Mouse (Mus musculus) kidney, embryonic 16.5 days (tissue): ENCODE results near the gene Rasal3. TPM values are rescaled to one million over a fixed set of nuclear protein-coding genes. Genes with fewer than 3 reads are reported as not detected.

Source experiments
- ATAC-seq: fragments of 200-750 bp; cut with Nextera tagmentation; 2 replicates; pipeline ENCODE4 v1.8.0; 2017; ENCODE audit warnings: moderate TSS enrichment; ENCODE audit not compliant: low FRiP score, low TSS enrichment
- H3K27ac ChIP-seq: fragments of 300-500 bp; sonication (generic); 2 replicates; pipeline ENCODE4 v1.5.1; 2014; ENCODE audit warnings: low read length
- H3K27me3 ChIP-seq: fragments of 300-500 bp; sonication (generic); 2 replicates; pipeline ENCODE4 v1.6.1; 2014; ENCODE audit warnings: low read length, control low read depth, mixed read lengths; ENCODE audit not compliant: insufficient read depth
- H3K36me3 ChIP-seq: fragments of 300-500 bp; sonication (generic); 2 replicates; pipeline ENCODE4 v1.6.1; 2014; ENCODE audit warnings: low read length, control low read depth, mixed read lengths; ENCODE audit not compliant: insufficient read depth
- H3K4me1 ChIP-seq: fragments of 300-500 bp; sonication (generic); 2 replicates; pipeline ENCODE4 v1.6.1; 2014; ENCODE audit warnings: low read length, control low read depth, mixed read lengths; ENCODE audit not compliant: insufficient read depth
- H3K4me2 ChIP-seq: fragments of 300-500 bp; sonication (generic); replicated peaks from 2 replicates; pipeline ENCODE4 v1.6.1; 2014; ENCODE audit warnings: low read depth, low read length
- H3K4me3 ChIP-seq: fragments of 300-500 bp; sonication (generic); 2 replicates; pipeline ENCODE4 v1.5.1; 2014; ENCODE audit warnings: mild to moderate bottlenecking, low read length
- H3K9ac ChIP-seq: fragments of 300-500 bp; sonication (generic); replicated peaks from 2 replicates; pipeline ENCODE4 v1.6.1; 2014; ENCODE audit warnings: low read length
- H3K9me3 ChIP-seq: fragments of 300-500 bp; sonication (generic); 2 replicates; pipeline ENCODE4 v1.6.1; 2016; ENCODE audit warnings: low read length, control low read depth
- WGBS: fragments of 180-500 bp; shearing (Covaris S2); extraction: QIAGEN DNeasy Blood & Tissue Kit; methylation state at CpG from one replicate; pipeline ENCODE4 v1.1.7; 2014; 5-methylcytosine and 5-hydroxymethylcytosine counted together
- polyA plus RNA-seq: library from polyadenylated mRNA; unstranded; fragments of >200 nt; fragmentation: Nextera tagmentation; extraction: Ambion mirVana; gene quantifications from 2 replicates; pipeline ENCODE4 v1.2.1, GENCODE M21; 2015

Rasal3 gene
- polyA plus RNA-seq, 1 experiment from 2014 or later, result 0.97 TPM

DNA sequence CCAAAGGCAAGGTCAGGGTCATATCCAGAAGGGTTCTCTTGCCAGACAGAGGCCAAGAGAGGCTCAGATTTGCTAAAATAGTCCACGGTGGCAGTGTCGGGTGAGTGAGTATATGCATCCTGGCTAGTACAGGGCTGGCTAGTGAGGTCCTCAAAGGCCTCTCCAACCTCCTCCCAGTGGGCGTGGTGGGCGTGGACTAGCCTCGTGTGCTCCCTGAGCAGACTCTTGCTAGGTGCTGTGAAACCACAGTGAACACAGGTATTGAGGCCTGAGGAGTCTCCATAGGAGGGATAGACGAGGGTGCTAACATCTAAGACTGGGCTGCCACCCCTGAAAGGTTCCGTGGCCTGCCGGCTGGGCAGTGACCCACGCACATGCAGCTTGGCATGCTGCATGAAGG is 26.2 kb downstream of the Rasal3 start:
- peaks cover 11% of the 10 kb centered on the region for H3K4me1 ChIP-seq
- WGBS, result 73% methylated on average over 9 of the region's 9 CpGs
- H3K27ac ChIP-seq, result no peak overlapping the region
- peaks cover 9% of the 10 kb centered on the region; the same call in 1 of the 2 replicates for H3K36me3 ChIP-seq
- no peak overlapping the region for H3K9ac ChIP-seq
- ATAC-seq, result 0 out of 2 replicates have a peak, but pooled peaks have one; percentile 19
- no peaks in the 10 kb centered on the region for H3K9me3 ChIP-seq
- no peak overlapping the region for H3K4me2 ChIP-seq
- no peaks in the 10 kb centered on the region for H3K27me3 ChIP-seq
- H3K4me3 ChIP-seq, result no peak overlapping the region

DNA sequence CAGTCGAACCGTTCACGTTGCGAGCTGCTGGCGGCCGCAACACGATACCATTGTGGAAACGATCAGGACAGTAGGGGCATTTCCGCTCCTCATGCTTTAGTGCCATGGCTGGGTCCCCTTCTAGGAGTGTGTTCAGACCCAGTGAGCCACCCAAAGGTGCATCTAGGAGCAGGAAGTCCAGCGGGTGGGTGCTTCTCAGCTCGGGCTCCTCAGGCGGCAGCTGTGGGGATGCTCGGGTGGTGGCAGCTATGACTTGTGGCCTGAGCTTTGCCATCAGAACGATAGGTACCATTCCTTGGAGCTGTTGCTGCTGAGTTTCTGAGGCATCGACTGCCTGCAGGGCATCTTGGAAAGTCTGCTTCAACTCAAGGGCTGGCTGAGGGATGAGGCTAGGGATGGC is 26.9 kb downstream of the Rasal3 start:
- no peak overlapping the region for H3K4me3 ChIP-seq
- no peak for ATAC-seq
- no peaks in the 10 kb centered on the region for H3K27me3 ChIP-seq
- 63% methylated on average over 15 of the region's 15 CpGs for WGBS
- H3K4me1 ChIP-seq, result peaks cover 11% of the 10 kb centered on the region
- H3K27ac ChIP-seq, result no peak overlapping the region
- no peaks in the 10 kb centered on the region for H3K9me3 ChIP-seq
- peaks cover 9% of the 10 kb centered on the region; the same call in 1 of the 2 replicates for H3K36me3 ChIP-seq
- H3K4me2 ChIP-seq, result no peak overlapping the region
- no peak overlapping the region for H3K9ac ChIP-seq

DNA sequence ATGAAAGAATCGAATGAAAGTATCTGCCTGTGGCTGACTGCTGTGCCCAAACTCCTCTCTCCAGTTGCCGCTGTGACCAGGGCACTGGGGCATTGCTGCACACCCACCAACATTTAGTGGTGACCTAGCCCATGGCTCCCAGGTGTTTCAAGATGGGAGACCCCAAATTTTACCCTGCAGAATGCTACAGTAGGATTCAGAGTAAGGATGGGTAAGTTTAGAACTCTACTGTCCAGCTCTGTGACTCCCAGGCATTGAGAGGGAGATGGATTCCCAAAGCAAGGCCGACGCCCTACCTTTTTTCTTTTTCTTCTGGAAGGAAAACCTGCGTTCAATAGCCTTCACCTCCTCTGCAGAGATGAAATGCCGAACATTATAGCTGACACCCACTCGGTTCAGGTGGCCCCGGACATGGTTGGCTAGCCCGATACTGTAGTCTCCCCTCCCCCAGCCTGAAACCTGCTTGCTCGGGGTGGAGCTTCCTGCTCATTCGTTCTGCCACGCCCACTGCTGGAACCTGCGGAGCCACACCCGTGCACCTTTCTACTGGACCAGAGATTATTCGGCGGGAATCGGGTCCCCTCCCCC is 34.3 kb downstream of the Rasal3 start:
- Histone ChIP-seq H3K9me3 (no peaks in the 10 kb centered on the region), H3K4me3 (peak overlapping the region; percentile 37), H3K27ac (peak overlapping the region; percentile 74), H3K4me2 (peak overlapping the region; percentile 49), H3K27me3 (no peaks in the 10 kb centered on the region), H3K36me3 (no peaks in the 10 kb centered on the region), H3K4me1 (peaks cover 15% of the 10 kb centered on the region), H3K9ac (peak overlapping the region; percentile 56)
- 15% methylated on average over 11 of the region's 17 CpGs for WGBS
- ATAC-seq, result peak; percentile 47; the same call in 1 of the 2 replicates

DNA sequence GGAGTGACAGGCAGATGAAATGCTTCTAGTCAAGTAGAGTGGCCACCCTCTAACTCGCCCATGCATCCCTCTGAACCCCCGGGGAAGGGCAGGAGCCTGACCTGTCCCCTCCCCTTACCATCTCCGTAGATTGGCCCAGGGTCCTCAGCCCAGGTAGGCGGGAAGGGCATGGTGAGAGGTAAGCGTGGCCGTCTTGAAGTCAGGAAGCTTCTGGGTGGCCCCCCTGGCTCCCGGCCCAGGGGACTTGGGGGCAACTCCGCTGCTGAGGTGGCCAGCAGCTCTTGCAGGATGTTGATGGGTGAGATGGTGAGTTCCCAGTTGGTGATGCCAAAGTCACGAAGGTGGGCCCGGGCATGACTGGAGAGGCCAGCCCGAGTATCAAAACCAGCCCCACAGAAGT is 35.7 kb downstream of the Rasal3 start:
- ATAC-seq, result no peak
- whole genome bisulfite sequencing, result 91% methylated on average over 11 of the region's 11 CpGs

DNA sequence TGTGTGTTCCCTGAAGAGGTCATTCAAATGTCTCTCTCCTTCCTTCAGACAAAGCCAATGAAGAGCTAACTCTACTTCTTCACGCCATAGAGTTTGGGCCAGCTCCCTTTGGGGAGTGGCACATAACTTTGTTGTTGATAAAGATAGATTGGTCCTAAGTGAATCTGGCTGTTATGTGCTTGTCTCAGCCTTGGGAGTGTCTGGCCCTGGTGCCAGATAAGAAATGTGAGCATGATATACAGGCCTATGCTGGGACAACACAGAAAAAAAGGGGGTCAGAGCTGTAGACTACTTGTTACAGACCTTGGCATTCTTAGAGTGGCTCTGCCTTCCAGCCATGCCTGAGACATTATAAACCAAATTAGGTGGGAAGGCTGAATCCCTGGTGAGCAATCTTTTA is 38.1 kb downstream of the Rasal3 start:
- Histone ChIP-seq H3K4me2 (peak overlapping the region; percentile 60; the same call in 1 of the 2 replicates), H3K36me3 (peaks cover 18% of the 10 kb centered on the region), H3K4me3 (no peak overlapping the region), H3K27me3 (no peaks in the 10 kb centered on the region), H3K9ac (no peak overlapping the region), H3K4me1 (peaks cover 31% of the 10 kb centered on the region), H3K9me3 (no peaks in the 10 kb centered on the region), H3K27ac (peak overlapping the region; percentile 43; the same call in 1 of the 2 replicates)
- no peak for ATAC-seq
- 78% methylated on average over 1 of the region's 1 CpGs for WGBS

More for the DNA sequence above, 35.7 kb downstream of the Rasal3 start:
- Histone ChIP-seq H3K9me3 (no peaks in the 10 kb centered on the region), H3K36me3 (no peaks in the 10 kb centered on the region), H3K27me3 (no peaks in the 10 kb centered on the region), H3K27ac (no peak overlapping the region), H3K9ac (no peak overlapping the region), H3K4me3 (no peak overlapping the region), H3K4me1 (peaks cover 23% of the 10 kb centered on the region), H3K4me2 (no peak overlapping the region)

DNA sequence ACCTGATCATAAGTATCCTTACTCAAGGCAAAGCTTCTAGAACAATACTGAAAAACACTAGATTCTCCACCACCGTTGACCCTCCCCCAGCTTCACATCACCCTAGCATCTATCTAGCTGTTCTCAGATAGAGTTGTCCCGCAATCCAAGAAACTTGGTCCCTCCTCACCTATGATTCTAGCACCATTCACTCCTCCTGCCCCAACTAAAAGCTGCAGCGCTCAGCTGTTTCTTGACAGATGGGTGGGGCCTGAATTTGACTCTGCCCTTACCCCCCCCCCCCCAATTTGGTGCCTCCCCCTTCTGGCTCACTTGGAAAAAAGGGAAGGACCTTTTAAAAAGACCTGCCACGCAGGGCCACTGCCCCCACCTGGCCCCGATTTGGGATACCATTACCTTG is 38.5 kb downstream of the Rasal3 start:
- ATAC-seq, result peak; percentile 8; the same call in 1 of the 2 replicates
- H3K4me2 ChIP-seq, result peak overlapping the region; percentile 60
- no peaks in the 10 kb centered on the region for H3K9me3 ChIP-seq
- 44% methylated on average over 5 of the region's 5 CpGs for WGBS
- peaks cover 31% of the 10 kb centered on the region for H3K4me1 ChIP-seq
- peak overlapping the region; percentile 95 for H3K9ac ChIP-seq
- no peaks in the 10 kb centered on the region for H3K27me3 ChIP-seq
- H3K4me3 ChIP-seq, result peak overlapping the region; percentile 99
- peaks cover 22% of the 10 kb centered on the region for H3K36me3 ChIP-seq
- peak overlapping the region; percentile 86 for H3K27ac ChIP-seq

DNA sequence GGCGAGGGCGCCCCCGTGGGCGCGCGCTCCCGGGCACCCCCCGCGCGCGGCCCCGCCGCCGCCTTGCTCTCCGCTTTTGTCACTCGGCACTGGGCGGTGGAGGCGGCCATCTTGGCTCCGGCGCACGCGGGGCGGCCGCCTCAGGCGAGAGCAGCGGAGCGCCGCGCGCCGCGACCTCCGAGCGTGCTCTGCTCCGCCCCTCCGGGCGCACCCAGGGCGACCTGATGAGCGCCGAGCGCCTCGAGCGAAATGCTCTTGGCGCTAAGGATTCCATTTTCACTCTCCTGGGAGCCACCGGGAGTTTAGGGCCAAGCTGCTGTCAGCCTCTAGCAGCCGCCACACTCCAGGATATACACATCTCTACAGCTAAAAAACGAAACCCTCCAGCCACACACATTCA is 39.1 kb downstream of the Rasal3 start:
- H3K9ac ChIP-seq, result peak overlapping the region; percentile 95
- ATAC-seq, result peak; percentile 90
- H3K4me3 ChIP-seq, result peak overlapping the region; percentile 99
- H3K4me1 ChIP-seq, result peaks cover 31% of the 10 kb centered on the region
- H3K4me2 ChIP-seq, result peak overlapping the region; percentile 85
- H3K9me3 ChIP-seq, result no peaks in the 10 kb centered on the region
- under 1% methylated on average over 36 of the region's 47 CpGs for WGBS
- peaks cover 27% of the 10 kb centered on the region for H3K36me3 ChIP-seq
- H3K27ac ChIP-seq, result peak overlapping the region; percentile 86
- H3K27me3 ChIP-seq, result no peaks in the 10 kb centered on the region

DNA sequence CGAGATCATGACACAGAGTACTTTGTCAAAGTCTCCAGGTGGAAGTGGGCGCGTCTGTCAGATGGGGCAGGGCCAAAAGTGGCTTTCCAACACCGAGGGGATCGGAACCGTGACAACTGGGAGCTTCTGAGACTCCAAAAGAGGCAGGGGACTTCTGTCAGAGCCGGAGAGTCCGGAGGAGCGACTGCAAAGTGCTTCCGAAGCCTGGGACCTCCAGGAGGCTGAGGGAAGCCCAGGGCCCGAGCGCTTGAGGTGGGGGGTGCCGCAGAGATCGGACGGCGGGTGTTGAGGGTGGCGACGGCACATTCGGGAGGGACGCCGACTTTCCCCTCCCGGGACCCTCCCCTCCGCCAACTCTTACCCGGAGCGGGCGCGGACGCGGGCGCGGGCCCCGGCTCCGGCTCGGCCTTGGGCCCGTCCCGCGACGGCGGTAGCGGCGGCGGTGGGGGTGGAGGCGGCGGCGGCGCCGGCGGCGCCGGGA is 39.5 kb downstream of the Rasal3 start:
- peak overlapping the region; percentile 95 for H3K9ac ChIP-seq
- 0% methylated on average over 26 of the region's 50 CpGs for WGBS
- peaks cover 32% of the 10 kb centered on the region for H3K36me3 ChIP-seq
- H3K4me1 ChIP-seq, result peaks cover 30% of the 10 kb centered on the region
- peak; percentile 44 for ATAC-seq
- no peaks in the 10 kb centered on the region for H3K27me3 ChIP-seq
- peak overlapping the region; percentile 85 for H3K4me2 ChIP-seq
- no peaks in the 10 kb centered on the region for H3K9me3 ChIP-seq
- peak overlapping the region; percentile 63 for H3K27ac ChIP-seq
- peak overlapping the region; percentile 99 for H3K4me3 ChIP-seq

DNA sequence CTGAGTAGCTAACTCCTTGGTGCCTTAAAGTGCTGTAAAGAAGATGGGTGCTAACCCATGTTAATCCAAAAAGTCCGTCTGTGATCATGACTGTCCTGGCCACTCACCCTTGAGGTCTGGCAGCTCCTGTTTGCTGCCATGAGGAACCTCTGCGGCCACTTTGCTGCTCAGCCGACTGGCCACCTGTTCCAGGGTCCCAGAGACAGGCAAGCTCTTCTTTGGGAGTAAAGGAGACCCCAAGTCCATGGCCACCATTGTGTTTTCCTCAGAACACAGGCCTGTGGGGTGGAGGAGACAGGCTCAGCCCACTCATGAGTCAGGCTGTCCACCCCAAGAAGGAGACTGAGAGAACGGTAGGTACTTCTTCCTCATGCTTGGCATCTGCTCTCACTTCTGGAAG is 40.7 kb downstream of the Rasal3 start:
- ATAC-seq, result no peak
- Histone ChIP-seq H3K27ac (no peak overlapping the region), H3K4me3 (peak overlapping the region; percentile 99), H3K27me3 (no peaks in the 10 kb centered on the region), H3K9me3 (no peaks in the 10 kb centered on the region), H3K9ac (peak overlapping the region; percentile 95; the same call in 1 of the 2 replicates), H3K4me2 (peak overlapping the region; percentile 85), H3K36me3 (peaks cover 43% of the 10 kb centered on the region), H3K4me1 (peaks cover 25% of the 10 kb centered on the region)
- WGBS, result 77% methylated on average over 4 of the region's 4 CpGs

DNA sequence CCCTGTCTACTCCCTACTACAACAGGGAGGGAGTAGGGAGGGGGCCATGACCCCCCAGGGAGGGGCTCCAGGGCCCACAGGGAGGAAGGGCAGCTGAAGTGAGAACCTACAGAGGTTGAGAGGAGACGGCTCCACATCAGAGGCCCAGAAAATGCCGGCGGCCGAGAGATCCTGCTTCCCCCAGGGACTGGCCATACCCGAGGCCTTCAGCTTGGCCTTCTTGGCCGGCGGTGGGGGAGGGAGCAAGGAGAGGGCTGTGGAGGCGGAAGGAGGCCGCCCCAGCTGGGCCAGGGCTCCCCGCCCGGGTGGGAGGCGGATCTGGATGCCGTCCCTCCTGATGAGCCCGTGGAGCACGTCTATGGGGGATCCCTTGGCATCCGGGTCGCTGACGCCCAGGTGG is 43.5 kb downstream of the Rasal3 start:
- WGBS, result 79% methylated on average over 17 of the region's 18 CpGs
- no peak overlapping the region for H3K9ac ChIP-seq
- no peak overlapping the region for H3K4me2 ChIP-seq
- H3K4me1 ChIP-seq, result peaks cover 20% of the 10 kb centered on the region
- peaks cover 70% of the 10 kb centered on the region for H3K36me3 ChIP-seq
- H3K27ac ChIP-seq, result no peak overlapping the region
- H3K4me3 ChIP-seq, result no peak overlapping the region
- H3K9me3 ChIP-seq, result no peaks in the 10 kb centered on the region
- no peak for ATAC-seq
- H3K27me3 ChIP-seq, result no peaks in the 10 kb centered on the region
